Comparison of ENCODE assay signal across 24 mouse cellular contexts in the genomic region with DNA sequence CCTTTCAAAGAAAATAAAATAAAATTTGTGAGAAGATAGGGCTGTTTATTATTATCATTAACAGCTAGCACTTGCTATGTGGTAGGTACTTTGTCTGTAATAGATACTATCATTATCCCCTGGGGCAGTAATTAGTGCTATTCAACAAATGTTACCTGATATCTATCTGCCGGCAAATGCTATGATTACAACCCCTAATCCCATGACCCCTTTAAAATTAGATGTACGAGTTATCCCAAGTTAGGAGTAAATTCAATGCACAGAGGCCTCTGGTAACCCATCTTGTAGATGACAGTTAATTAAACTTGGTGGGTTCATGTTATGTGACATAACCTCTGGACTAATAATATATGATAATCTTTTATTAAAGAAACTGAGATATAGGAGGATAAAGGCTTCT.
A peak's percentile ranks its signal among the peaks of the same experiment; 100 is the strongest.
DNase-seq lines count a peak whose midpoint lies in the region; ATAC-seq and TF ChIP-seq lines count a peak whose summit lies in the region.
"Had no signal": no experiment of that assay in that cellular context is flagged by ENCODE, and none has a peak within 500 bp of the region (broad histone marks: within the 10 kb centered on the region; RNA-seq: fewer than 3 reads in every experiment).

No protein-coding gene starts in this region.

- H3K4me1 ChIP-seq in embryonic facial prominence, embryonic 14.5 days (ENCODE audit: control insufficient read depth, insufficient read depth, low read length) = no peaks in the 10 kb centered on the region
- no peaks in the 10 kb centered on the region for H3K4me1 ChIP-seq in embryonic facial prominence, embryonic 10.5 days
- no peaks in the 10 kb centered on the region for H3K4me1 ChIP-seq in kidney, embryonic 15.5 days
- H3K4me1 ChIP-seq in kidney, postnatal 0 days (replicated peaks; ENCODE audit: insufficient read depth, low read length) = no peaks in the 10 kb centered on the region
- H3K4me1 ChIP-seq: embryonic facial prominence, embryonic 13.5 days; forebrain, embryonic 13.5 days; forebrain, embryonic 15.5 days had no signal

- DNase-seq in embryonic facial prominence, embryonic 14.5 days (ENCODE audit: low spot score) = peak; percentile 8
- DNase-seq in embryonic facial prominence, embryonic 10.5 days (ENCODE audit: low spot score) = no peak
- no peak for DNase-seq in kidney, postnatal 25 days
- DNase-seq in kidney, postnatal 0 days (ENCODE audit: low spot score) = peak; percentile 43
- no peak for DNase-seq in kidney, adult 11 months
- DNase-seq: adrenal gland, adult 8-10 months; adrenal gland, postnatal 14 days; adrenal gland, postnatal 36 days; B cell, adult 2 months; cerebellum, adult 11-12 months; cerebellum, adult 2 months; cerebellum, adult 9-10 months; cerebellum, postnatal 10 days; cerebellum, postnatal 25 days; forebrain, postnatal 0 days had no signal

- no peak overlapping the region for H3K4me3 ChIP-seq in embryonic facial prominence, embryonic 14.5 days (ENCODE audit: low read depth, low read length)
- no peak overlapping the region for H3K4me3 ChIP-seq in embryonic facial prominence, embryonic 10.5 days
- H3K4me3 ChIP-seq in kidney, embryonic 15.5 days (replicated peaks) = no peak overlapping the region
- no peak overlapping the region for H3K4me3 ChIP-seq in kidney, postnatal 0 days (replicated peaks; ENCODE audit: low read depth, low read length)
- H3K4me3 ChIP-seq: embryonic facial prominence, embryonic 13.5 days; forebrain, embryonic 13.5 days; forebrain, embryonic 15.5 days had no signal

- no peak overlapping the region for H3K4me2 ChIP-seq in embryonic facial prominence, embryonic 14.5 days (ENCODE audit: low read depth, low read length)
- H3K4me2 ChIP-seq in kidney, embryonic 15.5 days = no peak overlapping the region
- H3K4me2 ChIP-seq in kidney, postnatal 0 days (ENCODE audit: low read length) = no peak overlapping the region
- H3K4me2 ChIP-seq: embryonic facial prominence, embryonic 13.5 days; forebrain, embryonic 13.5 days; forebrain, embryonic 15.5 days had no signal

- H3K9ac ChIP-seq in embryonic facial prominence, embryonic 14.5 days (ENCODE audit: low read depth, low read length) = no peak overlapping the region
- H3K9ac ChIP-seq in kidney, embryonic 15.5 days = no peak overlapping the region
- no peak overlapping the region for H3K9ac ChIP-seq in kidney, postnatal 0 days (ENCODE audit: low read depth, low read length)
- H3K9ac ChIP-seq: embryonic facial prominence, embryonic 13.5 days; forebrain, embryonic 13.5 days; forebrain, embryonic 15.5 days; forebrain, postnatal 0 days had no signal

- no peak overlapping the region for H3K27ac ChIP-seq in embryonic facial prominence, embryonic 14.5 days (replicated peaks; ENCODE audit: low read depth, low read length)
- H3K27ac ChIP-seq in embryonic facial prominence, embryonic 10.5 days (replicated peaks) = no peak overlapping the region
- no peak overlapping the region for H3K27ac ChIP-seq in kidney, embryonic 15.5 days
- H3K27ac ChIP-seq in kidney, postnatal 0 days = no peak overlapping the region
- H3K27ac ChIP-seq: embryonic facial prominence, embryonic 13.5 days; forebrain, embryonic 13.5 days; forebrain, embryonic 15.5 days had no signal

- H3K9me3 ChIP-seq in embryonic facial prominence, embryonic 14.5 days (ENCODE audit: control insufficient read depth, low read length) = no peaks in the 10 kb centered on the region
- no peaks in the 10 kb centered on the region for H3K9me3 ChIP-seq in embryonic facial prominence, embryonic 10.5 days
- H3K9me3 ChIP-seq in kidney, embryonic 15.5 days (replicated peaks) = no peaks in the 10 kb centered on the region
- H3K9me3 ChIP-seq in kidney, postnatal 0 days (replicated peaks; ENCODE audit: low read length) = no peaks in the 10 kb centered on the region
- H3K9me3 ChIP-seq: embryonic facial prominence, embryonic 13.5 days; forebrain, embryonic 13.5 days; forebrain, embryonic 15.5 days; G1E had no signal

- no peak for ATAC-seq in embryonic facial prominence, embryonic 14.5 days (ENCODE audit: low read depth)
- ATAC-seq in kidney, embryonic 15.5 days (replicated peaks; ENCODE audit: low FRiP score) = peak; percentile 69
- ATAC-seq in kidney, postnatal 0 days (replicated peaks; ENCODE audit: low FRiP score, low read depth) = no peak
- ATAC-seq: activated CD4-positive, CD25-positive, alpha-beta regulatory T cell, adult 4 months; CD4-positive, CD25-positive, alpha-beta regulatory T cell, adult 4 months; forebrain, embryonic 13.5 days; forebrain, embryonic 15.5 days; forebrain, postnatal 0 days; Patski had no signal

- no peak for TF ChIP-seq CTCF in kidney, postnatal 0 days (IDR thresholded peaks at IDR 0.05; ENCODE audit: low read depth)

- H3K36me3 ChIP-seq in embryonic facial prominence, embryonic 14.5 days (ENCODE audit: control insufficient read depth, insufficient read depth, low read length) = no peaks in the 10 kb centered on the region
- no peaks in the 10 kb centered on the region for H3K36me3 ChIP-seq in embryonic facial prominence, embryonic 10.5 days (replicated peaks)
- H3K36me3 ChIP-seq in kidney, embryonic 15.5 days = no peaks in the 10 kb centered on the region
- no peaks in the 10 kb centered on the region for H3K36me3 ChIP-seq in kidney, postnatal 0 days (ENCODE audit: insufficient read depth, low read length)
- H3K36me3 ChIP-seq: embryonic facial prominence, embryonic 13.5 days; forebrain, embryonic 15.5 days; G1E had no signal

- H3K27me3 ChIP-seq in embryonic facial prominence, embryonic 14.5 days (replicated peaks; ENCODE audit: control insufficient read depth, insufficient read depth, low read length) = no peaks in the 10 kb centered on the region
- H3K27me3 ChIP-seq in embryonic facial prominence, embryonic 10.5 days (replicated peaks; ENCODE audit: low read depth, poor library complexity, severe bottlenecking) = no peaks in the 10 kb centered on the region
- no peaks in the 10 kb centered on the region for H3K27me3 ChIP-seq in kidney, embryonic 15.5 days
- H3K27me3 ChIP-seq in kidney, postnatal 0 days (ENCODE audit: insufficient read depth, low read length) = no peaks in the 10 kb centered on the region
- H3K27me3 ChIP-seq: CH12.LX; embryonic facial prominence, embryonic 13.5 days; forebrain, embryonic 13.5 days; forebrain, embryonic 15.5 days had no signal

- 35% methylated on average over 2 of the region's 2 CpGs for WGBS in embryonic facial prominence, embryonic 14.5 days
- WGBS in embryonic facial prominence, embryonic 10.5 days = 28% methylated on average over 2 of the region's 2 CpGs
- 24% methylated on average over 2 of the region's 2 CpGs for WGBS in kidney, embryonic 15.5 days
- WGBS in kidney, postnatal 0 days = 22% methylated on average over 2 of the region's 2 CpGs

Comparison
In these comparisons a context has a peak if more than half of its experiments do, and no peak if none do; other contexts are left out.
1. DNase-seq: peak in embryonic facial prominence, embryonic 14.5 days (single experiment) and kidney, postnatal 0 days (single experiment); none in embryonic facial prominence, embryonic 10.5 days (single experiment), kidney, postnatal 25 days (0 of 2) and kidney, adult 11 months (single experiment).